1 mouse cellular context compared by ENCODE assay signal in genomic region chr7:99833115-99833845, GRCm38 (mm10).
TF ChIP-seq lines count a peak whose summit lies in the region.

No protein-coding gene starts in this region.

TF ChIP-seq in CH12.LX, 34 proteins besides CTCF, POLR2A, EP300 and RAD21 (continued from another document):
- TF ChIP-seq MAX (IDR thresholded peaks at IDR 0.05; ENCODE audit: low read length) = peak; percentile 90
